Mouse (Mus musculus): ENCODE measurements around the gene Klhl28.

The Klhl28 gene

DNA sequence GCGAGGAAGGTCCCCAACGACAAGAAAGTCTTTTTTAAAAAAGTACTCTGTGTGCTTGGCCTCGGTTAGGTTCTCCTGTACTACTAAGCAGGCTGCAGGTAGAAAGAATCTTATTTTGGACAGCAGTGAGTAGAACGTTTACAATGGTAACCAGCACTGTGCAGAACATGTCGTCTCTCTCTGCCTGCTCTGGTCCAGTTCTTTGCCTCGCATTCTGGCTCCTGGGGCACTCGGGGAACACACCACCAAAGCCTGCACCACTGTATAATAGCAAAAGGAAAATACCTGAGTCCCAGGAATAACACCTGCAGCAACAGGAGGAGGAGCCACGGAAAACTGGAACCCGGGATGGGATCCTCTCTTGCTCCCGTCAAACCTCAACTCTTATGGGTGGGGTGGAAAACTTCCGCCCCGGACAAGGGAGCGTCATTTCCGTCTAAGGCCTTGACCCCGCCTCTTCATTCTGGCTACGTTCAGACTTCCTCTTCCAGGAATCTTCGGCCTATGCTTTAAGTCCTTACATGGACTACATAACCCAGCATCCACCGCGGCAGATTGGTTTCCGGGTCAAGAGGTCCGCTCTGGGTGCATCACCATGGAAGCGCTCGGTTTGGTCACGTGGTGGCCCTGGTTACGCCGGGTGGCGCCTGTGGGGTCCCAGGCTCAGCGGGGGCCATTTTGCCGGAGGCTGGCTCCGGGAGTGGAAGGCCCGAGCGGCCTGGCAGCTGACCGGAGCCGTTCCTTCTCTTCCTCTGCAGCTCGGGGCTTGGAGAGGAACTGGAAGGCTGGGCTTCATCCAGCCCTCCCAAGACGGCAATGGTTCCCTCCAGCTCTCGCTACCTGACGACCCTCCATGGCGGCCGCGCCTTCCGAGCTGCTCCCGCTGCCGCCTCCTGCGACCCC, at the start of gene Klhl28, which contains the start of gene Togaram1:
Gene Klhl28 (minus strand): TSS at position 411 of the 903 bp plus-strand sequence.
Gene Togaram1 (plus strand): TSS at position 681 of the 903 bp plus-strand sequence.
- peak; percentile 96 to 98 for DNase-seq

DNA sequence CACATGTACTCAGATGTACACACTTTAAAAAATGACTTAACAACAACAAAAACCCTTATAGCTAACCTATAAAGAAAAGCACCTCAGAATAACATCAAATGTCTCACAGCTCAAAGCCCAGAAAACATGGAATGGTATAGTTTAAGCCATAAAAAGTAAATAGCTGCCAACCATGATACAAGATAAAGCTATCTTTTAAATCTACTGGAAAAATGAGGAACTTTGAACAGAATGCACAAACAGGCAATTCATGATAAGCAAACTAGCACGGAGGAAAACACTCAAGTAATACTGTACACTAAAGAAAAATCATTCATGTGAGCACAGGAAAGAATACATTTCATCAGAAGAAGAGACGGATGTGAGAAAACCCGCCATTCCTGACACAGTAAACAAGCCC, 42.4 kb upstream of the Klhl28 start:
- no peak for DNase-seq

- no peak for DNase-seq
Observed at GRCm38 (mm10) chr12:64977518-64977917, 12.2 kb upstream of the Klhl28 start.

DNA sequence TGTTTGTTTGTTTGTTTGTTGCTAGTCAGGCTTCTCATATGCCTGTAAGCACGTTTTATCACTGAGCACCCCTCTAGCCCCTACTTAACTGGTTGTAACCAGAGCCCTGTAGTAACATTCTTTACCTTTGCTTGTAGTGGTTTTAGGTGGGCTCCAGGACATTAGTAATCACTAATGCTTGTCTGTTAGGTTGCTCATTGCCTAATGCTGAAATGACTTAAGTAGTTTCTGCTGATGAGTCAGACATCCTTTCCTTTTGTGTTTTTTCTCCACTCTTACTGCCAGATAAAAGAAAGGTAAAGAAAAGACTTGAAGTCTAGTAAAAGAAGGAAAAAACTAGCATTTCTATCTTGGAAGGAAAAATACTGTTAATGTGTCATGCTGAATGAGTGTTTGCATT, 10.9 kb upstream of the Klhl28 start:
- DNase-seq, result no peak

DNA sequence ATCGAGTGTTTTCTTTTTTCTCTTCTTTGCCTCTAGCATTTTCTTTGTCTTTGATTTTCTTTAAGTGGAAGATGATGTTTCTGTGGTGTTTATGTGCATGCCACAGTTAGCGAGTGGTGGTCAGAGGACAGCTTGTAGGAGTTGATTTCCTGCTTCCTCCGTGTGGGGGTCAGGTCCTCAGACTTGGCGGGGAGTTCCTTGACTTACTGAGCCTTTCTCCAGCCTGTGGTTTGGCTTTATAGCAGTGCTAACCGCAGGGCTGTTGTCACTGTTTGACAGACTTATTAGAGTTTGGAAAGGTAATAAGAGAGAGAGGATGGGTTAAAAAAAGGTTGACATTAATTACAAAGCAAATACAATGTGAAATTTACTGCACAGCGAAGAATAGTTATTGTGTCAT, 10.2 kb upstream of the Klhl28 start:
- no peak for DNase-seq

DNA sequence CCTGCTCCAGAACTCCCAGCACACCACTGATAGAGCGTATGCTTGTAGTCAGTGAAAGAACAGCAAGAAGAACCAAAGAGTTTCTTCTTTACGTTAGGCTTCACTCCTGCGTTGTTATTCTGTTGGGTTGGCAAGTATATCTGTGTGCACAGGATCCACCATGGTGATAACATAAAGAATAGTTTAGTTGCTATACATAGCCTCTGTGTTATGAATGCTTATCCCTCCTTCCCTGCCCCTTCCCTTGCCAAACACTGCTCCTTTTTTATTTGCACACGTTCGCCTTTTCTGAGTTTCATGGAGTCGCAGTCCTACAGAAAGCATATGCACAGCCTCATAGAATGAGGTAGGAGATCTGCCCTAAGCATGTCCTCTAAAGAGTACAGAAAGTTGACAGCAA, 6.7 kb upstream of the Klhl28 start:
- DNase-seq, result no peak

- no peak for DNase-seq
Observed at GRCm38 (mm10) chr12:64971399-64971798, 6.1 kb upstream of the Klhl28 start.

DNA sequence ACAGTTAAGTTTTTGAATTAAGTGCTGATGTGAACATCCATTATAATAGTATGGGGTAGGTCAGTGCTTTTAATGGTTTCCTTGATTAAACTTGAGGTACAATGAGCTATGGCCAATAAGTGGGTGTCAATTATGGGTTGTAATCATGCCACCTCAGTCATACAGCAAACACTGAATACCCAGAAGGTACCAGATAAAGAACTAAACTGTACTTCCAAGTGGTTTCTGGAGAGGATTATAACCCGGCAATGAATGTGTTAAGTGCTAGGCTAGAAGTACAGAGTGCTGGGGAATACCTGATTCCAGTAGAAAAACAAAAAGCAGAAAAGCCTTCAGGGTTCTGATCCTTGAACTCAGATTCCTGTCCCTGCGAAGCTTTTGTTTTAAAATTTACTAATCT, 2.7 kb upstream of the Klhl28 start:
- no peak for DNase-seq

- peak in 1 of 2 experiments; percentile 6 for DNase-seq
Observed at GRCm38 (mm10) chr12:64967470-64967869, 2.1 kb upstream of the Klhl28 start.

DNA sequence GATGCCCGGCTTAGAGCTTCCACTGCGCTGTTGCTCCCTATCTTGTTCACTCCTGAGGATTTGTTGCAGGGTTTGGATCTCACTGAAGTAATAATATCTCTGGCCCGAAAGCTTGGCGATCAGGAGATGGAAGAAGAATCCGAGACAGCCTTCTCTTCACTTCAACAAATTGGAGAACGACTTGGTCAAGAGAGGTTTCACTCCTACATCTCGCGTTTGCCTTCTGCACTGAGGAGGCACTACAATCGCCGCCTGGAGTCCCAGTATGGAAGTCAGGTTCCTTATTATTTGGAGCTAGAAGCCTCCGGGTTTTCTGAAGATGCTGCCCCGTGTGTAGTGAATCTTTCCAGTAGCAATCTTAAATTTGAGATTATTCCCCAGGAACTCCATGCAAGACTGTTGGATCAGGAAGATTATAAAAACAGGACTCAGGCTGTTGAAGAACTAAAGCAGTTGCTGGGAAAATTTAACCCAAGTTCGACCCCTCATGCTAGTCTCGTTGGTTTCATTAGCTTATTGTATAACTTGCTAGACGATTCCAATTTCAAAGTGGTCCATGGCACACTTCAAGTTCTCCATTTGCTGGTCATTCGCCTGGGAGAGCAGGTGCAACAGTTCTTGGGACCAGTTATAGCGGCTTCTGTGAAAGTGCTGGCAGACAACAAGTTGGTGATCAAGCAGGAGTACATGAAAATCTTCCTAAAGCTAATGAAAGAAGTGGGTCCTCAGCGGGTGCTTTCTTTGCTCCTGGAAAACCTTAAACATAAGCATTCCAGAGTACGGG, 1.5 kb upstream of the Klhl28 start:
- DNase-seq, result peak in 1 of 2 experiments; percentile 4

DNA sequence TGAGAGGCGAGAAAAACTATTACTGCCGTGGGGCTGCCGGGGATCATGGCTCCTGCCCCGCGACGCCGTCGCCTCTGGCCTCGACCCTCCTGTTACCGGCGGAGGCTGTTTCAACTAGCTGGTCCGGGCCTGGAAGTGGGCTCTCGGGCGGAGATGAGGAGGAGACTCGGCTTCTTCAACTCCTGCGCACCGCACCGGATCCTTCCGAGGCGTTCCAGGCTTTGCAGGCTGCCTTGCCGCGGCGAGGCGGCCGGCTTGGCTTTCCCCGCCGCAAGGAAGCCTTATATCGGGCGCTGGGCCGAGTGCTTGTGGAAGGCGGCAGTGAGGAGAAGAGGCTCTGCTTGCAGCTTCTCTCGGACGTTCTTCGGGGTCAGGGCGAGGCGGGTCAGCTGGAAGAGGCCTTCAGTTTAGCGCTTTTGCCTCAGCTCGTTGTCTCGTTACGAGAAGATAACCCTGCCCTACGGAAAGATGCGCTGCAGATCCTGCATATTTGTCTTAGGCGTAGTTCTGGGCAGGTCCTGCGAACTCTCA, 832 bp upstream of the Klhl28 start:
- DNase-seq, result peak in 1 of 2 experiments; percentile 54

DNA sequence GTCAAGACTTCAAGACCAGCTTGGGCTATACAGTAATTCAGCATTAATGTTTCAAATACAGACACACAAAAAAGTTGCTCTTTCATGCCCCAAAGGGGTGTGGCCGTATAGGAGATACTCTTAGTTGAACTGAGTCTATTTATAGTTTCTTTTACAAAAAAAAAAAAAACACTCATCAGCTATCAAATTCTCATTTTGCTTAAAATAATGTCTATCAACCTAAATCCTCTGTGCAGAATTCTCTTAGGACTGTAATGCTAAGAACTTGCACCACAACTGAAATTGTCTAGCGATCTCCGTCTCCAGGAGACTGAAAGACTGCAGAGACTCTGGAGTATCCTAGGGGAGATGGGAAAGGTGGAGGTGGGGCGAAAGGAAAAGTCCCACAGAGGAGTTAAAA, 774 bp downstream of the Klhl28 start:
- no peak for DNase-seq

GRCm38 (mm10) chr12:64937493-64937892, 27.8 kb downstream of the Klhl28 start:
- no peak for DNase-seq

DNA sequence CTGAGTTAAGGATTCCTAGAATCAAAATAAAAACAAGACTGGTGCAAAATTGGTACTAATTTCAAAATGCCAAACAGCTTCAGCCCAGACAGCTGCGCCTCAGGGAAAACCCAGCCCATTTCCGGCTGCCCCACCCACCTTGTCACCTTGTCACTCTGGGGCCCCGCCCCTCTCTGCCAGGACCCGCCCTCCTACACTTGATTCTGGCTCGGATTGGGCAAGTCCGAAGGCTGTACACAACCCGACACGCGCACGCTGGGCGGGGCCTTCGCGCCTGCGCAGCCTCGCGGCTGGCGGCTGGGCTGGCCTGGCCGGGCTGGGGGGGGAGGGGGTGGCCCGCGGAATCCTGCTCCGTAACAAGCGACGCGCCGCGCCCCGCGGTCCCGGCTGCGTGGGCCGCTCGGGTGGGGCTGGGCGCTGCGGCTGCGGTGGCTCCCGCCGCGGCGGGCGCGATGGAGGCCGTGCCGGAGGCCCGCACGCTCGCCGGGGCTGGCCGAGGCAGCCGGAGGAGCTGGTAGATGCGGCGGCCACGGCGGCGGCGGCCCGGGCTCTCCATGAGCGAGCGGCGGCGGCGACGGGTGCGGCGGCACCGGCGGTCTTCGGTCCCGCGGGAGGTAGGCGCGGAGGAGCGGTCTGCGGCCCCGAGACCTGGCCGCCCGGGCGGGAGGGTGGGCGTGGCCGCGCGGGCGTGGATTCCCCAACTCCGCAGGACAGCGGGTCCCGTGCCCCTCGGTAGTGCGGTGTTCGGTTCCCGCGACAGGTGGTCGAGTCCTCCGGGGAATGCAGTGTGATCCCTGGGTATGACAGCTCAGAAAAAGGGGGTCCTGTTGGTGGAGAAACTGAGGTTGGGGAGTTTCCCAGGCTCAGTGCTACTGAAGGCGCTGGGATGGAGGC, 47.5 kb downstream of the Klhl28 start, which contains the start of gene Gm527:
Gene Gm527 (plus strand): TSS at position 329 of the 894 bp plus-strand sequence.
- peak; percentile 91 to 95 for DNase-seq

- DNase-seq, result no peak
Observed at GRCm38 (mm10) chr12:64916735-64917134, 48.6 kb downstream of the Klhl28 start.

DNA sequence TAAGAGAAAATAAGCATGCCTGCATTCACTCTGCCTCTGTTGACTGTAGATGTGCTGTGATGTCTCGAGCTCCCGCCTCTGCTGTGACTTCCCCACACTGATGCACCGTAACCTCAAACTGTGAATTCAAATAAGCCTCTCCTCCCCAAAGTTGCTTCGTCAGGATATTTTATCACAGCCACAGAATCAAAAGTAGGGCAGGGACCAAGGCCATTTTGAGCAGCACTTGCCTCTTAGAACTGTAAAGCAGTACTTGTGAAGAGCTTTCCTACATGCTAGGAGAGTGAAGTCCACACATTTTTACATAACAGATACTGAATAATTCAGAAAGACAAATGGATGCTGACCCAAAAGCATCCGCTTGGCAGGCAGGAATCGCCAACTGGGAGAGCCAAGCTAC, 52.3 kb downstream of the Klhl28 start:
- no peak for DNase-seq

DNA sequence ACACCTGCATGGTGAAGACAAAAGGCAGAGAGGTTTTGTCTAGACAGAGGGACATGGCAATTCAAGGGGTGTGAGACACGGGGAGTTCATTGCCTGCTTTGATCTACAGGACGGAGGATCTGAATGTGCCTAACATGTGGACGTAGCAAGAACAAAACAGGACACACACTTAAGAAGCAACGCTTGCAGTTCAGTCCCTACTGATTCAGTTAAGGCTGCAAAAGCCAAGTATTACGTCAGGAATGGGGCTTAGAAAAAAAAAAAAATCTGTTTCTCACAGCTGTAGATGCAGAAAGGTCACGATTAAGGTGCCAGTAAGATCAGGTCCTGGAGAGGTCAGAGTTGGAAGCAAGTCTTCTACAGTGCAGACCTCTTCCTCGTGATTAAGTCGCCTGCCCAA, 62.1 kb downstream of the Klhl28 start:
- no peak for DNase-seq

- no peak for DNase-seq
Observed at GRCm38 (mm10) chr12:64902506-64902905, 62.8 kb downstream of the Klhl28 start.

- DNase-seq, result peak in 1 of 2 experiments; percentile 37
Observed at GRCm38 (mm10) chr12:64897060-64897730, 68.1 kb downstream of the Klhl28 start.

Measured in spleen, adult 18-20 months (tissue).